Mouse (Mus musculus): ENCODE results near the gene Wrb.
"Not testable (repeated sequence)": the region's sequence is repeated elsewhere in the genome, so short reads cannot be mapped to it uniquely, and the experiment has no call there.

The Wrb gene

DNA sequence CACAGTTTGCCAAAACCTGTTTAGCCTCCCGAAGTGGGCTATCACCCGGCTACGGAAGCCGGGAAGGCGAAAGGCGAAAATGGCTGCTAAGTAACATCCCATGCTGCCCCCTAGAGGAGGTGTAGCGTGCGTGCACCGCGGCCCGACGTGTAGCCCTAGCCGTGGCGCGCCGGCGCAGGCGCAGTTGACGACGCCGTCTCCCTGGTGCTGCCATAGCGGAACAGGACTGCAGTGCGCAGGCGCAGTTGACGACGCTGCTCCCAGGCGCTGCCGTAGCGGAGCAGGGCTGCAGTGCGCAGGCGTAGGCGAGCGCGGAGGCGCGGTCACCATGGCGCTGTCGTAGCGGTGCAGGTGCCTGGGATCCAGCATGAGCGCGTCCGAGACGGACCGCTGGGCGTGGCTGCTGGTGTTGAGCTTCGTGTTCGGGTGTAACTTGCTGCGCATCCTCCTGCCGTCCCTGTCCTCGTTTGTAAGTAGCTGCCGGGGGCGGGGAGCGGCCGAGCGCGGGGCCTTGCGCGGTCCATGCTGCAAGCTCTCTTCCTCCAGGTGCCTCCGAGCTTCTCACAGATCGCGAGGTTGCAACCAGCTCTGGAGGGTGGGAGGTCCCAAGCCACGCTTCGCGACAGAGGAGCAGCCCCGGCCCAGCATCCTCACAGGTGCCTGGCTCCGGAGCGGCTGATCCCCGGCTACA lies at the start of gene Wrb:
Wrb (plus strand) TSS at position 298 of the 691 bp plus-strand sequence.
- DNase-seq (ENCODE audit: low read depth, low spot score) = peak; percentile 100

DNA sequence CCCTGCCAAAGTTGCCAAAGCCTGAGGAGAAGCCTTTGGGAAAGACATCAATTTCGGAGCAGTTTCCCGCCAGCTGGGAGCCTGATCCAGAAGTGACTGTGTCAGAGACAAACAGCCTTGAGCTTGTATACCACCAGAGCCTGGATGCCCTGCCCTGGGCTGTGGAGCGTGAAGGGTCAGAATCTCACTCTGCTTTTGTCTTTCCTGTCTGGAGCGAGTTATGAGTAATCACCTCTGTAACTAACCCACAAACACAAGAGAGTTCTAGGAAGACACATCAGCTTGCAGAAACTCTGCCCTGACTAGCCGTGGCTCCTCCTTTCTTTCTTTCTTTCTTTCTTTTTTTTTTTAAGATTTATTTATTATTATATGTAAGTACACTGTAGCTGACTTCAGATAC lies 49.2 kb upstream of the Wrb start:
- no peak for DNase-seq (ENCODE audit: low read depth, low spot score)

DNA sequence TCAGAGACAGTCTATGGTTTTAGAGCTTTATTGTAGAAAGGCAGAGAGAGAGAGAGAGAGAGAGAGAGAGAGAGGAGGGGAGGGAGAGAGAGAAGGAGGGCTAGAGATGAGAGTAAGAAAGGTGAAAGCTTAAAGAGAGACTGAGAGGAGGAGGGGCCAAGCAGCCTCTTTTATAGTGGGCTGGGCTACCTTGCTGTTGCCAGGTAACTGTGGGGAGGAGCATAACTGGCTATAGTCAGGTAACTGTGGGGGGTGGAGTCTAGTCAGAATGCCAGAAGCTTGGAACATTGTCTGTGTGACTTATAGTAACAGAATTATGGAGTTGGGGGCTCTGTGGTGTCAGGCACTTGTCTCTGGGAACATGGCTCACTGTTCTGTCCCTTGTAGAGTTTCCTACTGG lies 47.4 kb upstream of the Wrb start:
- not testable (repeated sequence) for DNase-seq (ENCODE audit: low read depth, low spot score)

DNA sequence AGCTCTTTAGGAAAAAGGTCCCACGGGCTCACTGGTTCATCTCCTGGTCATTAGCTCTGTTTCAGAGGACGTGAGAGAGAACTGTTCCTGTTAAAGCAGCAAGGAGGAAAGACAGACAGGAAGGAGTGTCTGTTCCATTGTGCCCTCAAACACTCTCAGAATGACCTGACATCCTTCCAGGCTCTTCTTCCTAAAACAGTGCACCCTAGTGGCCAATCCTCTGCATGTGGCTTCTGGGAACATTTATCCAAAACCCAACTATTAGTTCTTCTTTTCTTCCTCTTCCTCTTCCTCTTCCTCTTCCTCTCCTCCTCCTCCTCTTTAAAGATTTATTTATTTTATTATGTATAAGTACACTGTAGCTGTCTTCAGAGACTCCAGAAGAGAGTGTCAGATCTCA lies 42.2 kb upstream of the Wrb start:
- no peak for DNase-seq (ENCODE audit: low read depth, low spot score)

DNA sequence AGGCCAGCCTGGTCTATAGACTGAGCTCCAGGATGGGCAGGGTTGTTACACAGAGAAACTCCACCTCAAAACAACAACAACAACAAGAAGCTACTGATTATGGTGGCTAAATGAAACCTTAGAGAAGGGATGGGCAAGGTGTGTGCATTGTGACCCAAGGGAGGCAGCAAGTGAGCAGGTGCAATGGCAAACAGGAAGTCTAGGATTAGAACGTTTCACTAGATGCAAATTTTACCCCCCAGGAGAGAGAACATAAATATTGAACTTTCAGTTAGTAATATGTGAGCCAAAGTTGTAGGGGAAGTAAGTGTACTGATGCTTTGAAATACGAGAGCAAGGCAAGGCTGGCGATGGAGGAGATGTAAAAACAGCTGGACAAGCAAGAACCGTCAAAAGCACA lies 35.5 kb upstream of the Wrb start:
- no peak for DNase-seq (ENCODE audit: low read depth, low spot score)

DNA sequence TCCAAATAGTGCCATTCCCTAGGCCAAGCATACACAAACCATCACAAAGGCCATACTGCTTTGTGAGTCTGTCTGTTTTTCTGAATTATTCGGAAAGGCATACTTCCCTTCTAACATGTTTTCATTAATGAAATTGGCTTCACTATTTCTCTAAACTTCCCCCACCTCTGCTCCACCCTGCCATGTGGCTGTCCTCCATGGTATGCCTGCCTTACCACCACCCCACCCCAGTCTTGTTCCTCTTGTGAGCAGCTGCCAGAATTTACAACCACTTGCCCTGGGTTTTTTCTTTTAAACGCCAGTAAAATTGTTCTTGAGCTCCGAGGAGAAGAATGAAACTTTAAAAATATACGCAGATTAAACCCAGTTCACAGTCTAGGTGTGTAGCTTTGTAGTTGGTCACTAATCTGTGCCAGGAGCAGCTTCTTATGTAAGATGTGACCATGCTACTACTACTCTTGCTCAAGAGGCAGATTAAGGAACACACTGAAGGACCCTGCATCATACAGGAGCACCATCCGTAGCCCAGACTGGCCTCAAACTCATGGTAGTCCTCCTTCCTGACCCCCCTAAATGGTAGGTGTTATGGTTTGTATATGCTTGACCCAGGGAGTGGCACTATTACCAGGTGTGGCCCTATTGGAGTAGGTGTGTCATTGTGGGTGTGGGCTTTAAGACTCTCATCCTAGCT lies 34.4 kb upstream of the Wrb start:
- DNase-seq (ENCODE audit: low read depth, low spot score) = no peak

DNA sequence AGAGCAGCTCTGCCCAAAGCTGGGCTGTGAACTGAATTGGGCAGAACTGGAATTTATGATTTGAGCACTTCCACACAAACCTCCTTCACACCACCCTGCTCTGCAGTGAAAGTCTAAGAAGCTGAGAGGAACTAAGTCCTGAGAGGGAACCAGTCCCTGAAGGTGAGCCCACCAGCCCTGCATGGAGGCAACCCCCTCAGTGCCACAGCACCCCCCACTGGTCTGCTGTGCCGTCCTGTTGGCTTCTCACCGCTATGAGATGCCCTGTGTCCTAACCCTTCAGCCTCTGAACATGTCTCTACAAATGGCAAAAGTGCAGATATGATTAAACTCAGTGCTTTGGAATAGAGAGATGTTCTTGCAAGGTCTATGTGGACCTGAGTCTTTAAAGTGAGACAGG lies 32.4 kb upstream of the Wrb start:
- no peak for DNase-seq (ENCODE audit: low read depth, low spot score)

DNA sequence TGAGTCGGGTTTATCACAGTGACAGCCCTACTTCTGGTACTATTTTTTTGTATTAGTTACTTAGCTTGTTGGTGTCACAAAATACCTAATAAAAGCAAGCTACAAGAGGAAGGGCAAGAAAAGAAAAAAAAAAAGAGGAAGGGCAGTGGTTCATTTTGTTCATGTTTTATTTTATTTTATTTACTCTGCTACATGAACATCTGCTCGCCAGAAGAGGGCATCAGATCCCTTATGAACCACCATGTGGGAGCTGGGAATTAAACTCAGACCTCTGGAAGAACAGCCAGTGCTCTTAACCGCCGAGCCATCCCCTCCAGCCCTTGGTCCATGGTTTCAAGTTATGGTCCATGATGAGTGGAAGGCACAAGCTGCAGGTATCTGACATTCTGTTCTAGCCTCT lies 30.5 kb upstream of the Wrb start:
- DNase-seq (ENCODE audit: low read depth, low spot score) = no peak

DNA sequence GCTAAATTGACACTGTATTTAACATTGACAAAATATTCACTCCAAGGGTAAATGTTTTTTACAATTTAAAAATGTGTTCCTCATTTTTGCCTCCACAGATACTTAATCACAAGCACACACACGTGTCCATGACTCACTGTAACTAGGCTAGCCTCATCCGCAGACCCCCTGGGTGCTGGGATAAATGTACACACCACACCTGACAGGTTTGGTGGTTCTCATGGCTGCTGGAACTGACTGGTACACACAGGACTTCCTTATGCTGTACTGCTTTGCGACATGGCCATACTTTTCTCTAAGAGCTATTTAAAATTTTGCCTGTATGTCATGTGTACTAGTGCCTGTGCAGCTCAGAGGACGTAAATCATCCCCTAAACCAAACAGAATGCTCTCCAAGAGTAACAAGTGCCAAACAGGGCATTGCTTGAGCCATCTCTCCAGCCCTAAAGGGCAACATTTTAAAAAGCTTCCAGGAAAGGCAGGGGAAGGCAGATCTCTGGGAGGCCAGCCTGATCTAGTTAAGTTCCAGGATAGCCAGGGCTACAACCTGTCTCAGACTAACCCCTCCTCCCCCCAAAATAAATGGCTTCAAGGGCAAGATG lies 25.1 kb upstream of the Wrb start:
- no peak for DNase-seq (ENCODE audit: low read depth, low spot score)

DNA sequence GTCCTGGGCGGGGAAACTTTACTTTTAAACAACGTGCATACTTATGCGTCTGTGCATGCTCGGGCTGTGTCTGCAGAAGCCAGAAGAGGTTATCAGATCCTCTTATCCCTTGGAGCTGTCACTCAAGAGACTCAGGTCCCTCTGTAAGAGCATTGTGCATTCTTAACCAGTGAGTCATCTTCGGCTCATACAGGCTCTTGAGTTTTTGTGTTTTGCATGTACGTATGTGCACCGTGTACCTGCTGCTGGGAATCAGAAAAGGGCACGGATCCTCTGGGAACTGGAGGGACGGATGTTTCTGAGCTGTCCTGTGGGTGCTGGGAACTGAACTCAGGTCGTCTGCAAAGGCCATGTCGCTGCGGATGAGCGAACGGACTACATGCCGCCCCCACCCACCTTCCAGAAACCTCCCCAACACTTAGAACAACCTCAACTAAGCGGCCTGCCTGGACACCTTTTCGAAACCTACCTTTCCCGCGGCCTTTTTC lies 18.5 kb upstream of the Wrb start:
- DNase-seq (ENCODE audit: low read depth, low spot score) = no peak

DNA sequence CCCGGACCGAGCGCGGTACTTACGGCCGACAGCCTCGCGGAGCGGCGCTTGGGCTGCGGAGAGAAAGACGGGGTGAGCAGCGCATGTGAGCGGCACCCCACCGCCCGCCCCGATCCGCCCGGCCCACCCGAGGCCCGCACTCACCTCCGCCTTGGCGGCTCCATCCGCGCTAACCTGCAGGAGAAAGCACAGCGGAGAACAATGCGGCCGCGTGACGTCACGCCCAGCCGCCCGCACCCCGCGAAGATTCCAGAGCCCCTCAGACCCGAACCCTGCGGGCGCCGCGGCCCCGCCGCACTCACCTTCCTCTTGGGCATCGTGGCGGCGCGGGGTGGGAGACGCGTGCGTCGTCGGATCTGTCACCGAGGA lies 17.9 kb upstream of the Wrb start:
- no peak for DNase-seq (ENCODE audit: low read depth, low spot score)

DNA sequence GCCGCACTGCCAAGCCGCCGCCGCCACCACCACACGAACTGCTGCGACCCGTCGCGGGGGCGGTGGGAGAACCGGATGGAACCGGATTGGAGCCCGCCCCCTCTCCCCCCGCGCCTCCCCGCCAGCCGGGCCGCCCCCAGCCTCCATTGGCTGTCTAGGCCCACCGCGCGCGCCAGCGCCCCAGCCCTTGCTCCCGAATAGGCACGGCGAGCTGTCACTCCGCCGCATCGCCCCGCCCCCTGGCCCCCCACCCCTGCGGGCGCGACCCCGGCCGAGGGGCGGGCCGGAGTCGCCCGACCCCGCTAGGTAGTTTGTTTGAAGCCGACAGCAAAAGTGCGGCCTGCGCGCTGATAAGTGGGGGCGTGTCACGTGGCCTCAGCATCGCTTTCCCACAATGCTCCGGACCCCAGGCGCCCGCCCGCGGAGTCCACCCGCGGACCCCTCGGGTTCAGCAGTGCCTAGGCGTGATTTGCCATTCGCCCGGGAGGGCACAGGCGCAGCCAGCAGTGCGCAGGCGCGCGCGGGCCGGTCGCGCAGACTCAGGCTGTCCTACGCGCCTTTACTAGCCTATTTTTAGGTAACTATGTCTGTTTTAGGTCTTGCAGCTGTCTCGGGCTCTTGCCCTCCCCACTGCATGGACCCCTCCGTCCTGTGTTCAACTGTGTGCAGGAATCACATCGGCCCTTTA lies 17.4 kb upstream of the Wrb start, which contains the start of gene Hmgn1:
Hmgn1 (minus strand) TSS at position 73 of the 688 bp plus-strand sequence.
- peak; percentile 92 for DNase-seq (ENCODE audit: low read depth, low spot score)

DNA sequence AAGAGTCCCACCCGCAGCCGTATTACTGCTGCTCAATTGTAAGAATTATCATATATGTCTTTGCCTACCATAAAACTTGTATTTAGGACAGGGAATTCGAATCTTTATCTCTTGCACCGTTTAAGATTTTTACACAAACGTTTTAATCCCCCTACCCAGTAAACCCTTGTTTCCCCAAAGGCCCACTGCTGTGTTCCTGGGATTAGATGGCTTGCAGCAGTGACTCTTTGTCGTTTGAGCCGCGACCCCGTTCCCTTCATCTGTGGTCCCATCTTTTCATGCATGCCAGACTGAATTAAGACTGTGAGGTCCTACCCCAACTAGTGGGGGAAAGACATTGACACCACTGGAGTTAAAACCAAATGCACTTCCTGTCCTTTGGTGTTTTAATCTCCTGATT lies 16.7 kb upstream of the Wrb start:
- DNase-seq (ENCODE audit: low read depth, low spot score) = no peak

DNA sequence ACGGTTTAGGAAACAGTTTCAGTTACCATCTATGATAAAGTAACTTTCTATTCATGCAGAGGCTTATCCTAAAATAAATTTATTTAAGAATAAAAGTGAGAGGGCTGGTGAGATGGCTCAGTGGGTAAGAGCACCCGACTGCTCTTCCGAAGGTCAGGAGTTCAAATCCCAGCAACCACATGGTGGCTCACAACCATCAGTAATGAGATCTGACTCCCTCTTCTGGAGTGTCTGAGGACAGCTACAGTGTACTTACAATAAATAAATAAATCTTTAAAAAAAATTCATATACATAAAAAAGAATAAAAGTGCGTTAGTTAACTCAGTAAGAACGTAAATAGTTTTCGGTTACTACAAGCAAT lies 478 bp upstream of the Wrb start:
- DNase-seq (ENCODE audit: low read depth, low spot score) = not testable (repeated sequence)

DNA sequence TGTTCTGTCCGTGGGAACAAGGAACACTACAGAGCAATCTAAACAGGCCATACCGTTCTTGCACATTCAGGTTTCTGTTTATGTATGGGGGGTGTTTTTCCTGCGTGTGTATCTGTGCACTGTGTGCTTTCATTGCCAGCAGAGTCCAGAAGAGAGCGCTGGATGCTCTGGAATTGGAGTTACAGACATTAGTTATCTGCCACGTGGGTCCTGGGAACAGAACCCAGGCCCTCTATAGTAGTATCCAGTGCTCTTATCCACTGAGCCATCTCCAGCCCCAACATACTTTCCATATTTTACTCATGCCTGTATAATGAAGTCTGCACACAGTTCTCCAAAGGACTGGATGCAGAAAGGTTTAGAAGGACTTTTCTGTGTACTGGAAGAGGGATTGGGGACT lies 607 bp downstream of the Wrb start:
- DNase-seq (ENCODE audit: low read depth, low spot score) = no peak

DNA sequence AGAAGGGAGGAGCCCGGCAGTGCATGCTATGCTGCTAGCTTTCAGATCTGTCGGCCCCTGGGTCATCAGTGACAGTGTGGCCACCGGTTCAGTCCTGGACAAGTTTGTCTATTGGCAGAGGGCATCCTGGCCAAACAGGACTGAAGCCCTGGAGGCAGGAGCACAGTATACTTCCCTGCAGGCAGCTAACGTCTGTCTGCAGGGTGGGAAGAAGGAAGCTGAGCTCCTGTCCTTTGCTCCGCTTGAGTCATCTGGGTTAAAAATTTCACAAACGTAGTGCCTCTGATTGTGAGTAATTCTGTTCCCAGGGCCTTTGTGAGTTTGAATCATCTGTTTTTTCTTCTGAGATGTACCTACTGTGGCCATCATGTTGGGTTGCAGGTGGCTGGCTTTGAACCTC lies 3.6 kb downstream of the Wrb start:
- DNase-seq (ENCODE audit: low read depth, low spot score) = no peak

DNA sequence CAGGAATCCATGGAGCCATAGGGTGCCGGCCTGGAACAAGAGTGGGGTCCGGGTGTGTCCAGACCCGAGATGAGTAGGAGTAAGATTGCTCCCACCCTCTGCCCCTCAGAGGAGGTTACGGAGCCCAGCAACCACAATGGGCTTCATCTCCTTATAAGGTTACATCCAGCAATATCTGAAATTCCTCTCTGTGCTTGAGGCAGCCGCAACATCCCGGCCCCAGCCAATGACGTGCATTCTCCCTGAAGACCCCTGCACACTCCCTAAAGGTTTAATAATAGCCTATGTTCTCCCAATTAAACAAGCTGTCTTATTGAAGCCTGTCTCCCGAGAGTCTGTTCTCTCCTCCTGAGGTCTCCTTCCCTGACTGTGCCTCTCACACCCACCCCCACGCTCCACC lies 4.1 kb downstream of the Wrb start:
- DNase-seq (ENCODE audit: low read depth, low spot score) = no peak

DNA sequence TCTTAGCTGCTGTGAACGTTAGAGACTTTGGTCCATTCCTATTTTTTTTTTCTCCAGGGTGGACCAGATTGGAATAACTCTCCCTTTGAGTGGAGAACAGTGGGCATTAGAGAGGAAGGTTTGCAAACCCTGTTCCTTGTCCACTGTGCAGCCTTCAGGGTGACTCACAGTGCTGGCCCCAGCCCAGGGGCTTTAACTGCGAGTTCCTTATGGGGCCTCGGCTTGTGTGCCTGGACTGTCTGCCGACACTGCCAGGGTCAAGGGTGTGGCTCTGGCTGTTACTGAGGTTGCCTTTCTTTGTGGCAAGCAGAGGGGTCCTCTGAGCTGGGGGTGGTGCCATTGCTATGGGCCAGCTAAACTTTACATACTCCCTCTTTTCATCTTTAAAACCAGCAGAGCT lies 5.8 kb downstream of the Wrb start:
- no peak for DNase-seq (ENCODE audit: low read depth, low spot score)

DNA sequence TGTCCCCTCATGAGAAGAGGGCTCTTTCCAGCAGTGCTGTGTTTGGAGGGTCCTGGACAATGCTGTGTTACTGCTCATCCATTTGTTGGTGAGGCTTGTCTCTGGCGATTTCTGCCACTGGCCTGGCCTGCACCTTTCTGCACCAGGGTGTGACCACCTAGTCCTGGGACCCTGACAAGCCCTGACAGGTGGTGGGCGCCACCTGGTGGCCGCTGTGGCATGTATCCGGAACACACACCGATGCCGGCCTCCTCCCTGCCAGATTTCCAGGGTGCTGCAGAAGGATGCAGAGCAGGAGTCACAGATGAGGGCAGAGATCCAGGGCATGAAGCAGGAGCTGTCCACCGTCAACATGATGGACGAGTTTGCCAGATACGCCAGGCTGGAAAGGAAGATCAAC lies 6.3 kb downstream of the Wrb start:
- DNase-seq (ENCODE audit: low read depth, low spot score) = peak; percentile 57

DNA sequence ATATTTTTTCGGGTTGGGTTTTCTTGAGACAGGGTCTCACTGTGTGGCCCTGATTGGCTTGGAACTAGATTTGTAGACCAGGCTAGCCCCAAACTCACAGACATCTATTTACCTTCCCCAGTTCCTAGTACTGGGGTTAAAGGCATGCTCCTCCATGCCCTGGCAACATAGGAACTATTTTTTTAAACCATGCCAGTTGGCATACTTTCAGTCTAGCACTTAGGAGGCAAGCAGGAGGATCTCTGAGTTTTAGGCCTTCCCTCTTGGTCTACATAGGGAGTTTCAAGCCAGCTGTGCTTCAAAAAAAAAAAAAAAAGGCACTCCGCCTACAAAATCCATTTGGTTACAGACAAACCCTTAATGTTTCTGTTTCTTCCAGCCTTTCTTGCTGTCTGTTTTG lies 9.3 kb downstream of the Wrb start:
- no peak for DNase-seq (ENCODE audit: low read depth, low spot score)

DNA sequence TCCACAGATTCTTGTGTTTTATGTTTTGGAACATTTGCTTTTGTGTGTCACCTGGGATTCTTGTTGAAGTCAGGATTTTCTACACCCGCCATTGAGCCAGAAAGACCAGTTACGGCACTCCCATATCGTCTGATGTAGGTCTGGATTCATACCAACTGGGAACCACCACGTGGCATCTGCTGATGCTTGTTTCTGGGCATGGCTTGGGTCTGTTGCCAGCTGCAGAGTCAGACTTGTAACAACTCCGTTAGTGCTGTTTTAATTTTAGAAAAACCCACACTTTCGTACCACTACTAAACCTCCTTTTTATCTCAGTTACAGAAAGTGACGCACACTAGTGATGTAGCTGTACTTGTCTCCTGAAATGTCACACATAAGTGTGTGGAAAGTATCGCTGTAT lies 10.8 kb downstream of the Wrb start:
- DNase-seq (ENCODE audit: low read depth, low spot score) = no peak

DNA sequence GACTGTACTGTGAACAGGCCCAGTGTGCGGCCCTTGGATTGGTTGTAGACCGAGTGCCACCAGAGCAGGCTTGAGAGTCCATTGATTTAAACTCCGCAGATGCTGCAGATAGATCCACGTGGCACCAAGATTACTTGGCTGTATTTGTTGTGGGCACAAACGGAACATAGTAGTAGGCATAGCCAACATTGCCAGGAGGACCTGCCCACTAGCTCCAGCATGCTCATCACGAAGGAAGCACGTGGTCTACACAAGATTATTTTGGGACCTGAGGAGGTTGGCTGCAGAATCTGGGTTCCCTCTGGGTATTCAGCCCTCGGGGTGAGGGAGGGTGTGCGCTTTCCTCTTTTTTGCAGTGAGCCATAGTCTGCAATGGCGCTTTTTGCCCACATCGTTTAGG lies 12.0 kb downstream of the Wrb start:
- DNase-seq (ENCODE audit: low read depth, low spot score) = no peak

Measured in retina, postnatal 7 days (tissue).